Mouse (Mus musculus) lung, embryonic 14.5 days (tissue): ENCODE measurements around the gene Rab37. TPM values are rescaled to one million over a fixed set of nuclear protein-coding genes. Genes with fewer than 3 reads are reported as not detected.

Experiments used
- ATAC-seq: fragments of 200-750 bp; cut with Nextera tagmentation; 2 replicates; pipeline ENCODE4 v1.8.0; 2017; ENCODE audit warnings: mild to moderate bottlenecking, moderate TSS enrichment, moderate library complexity; ENCODE audit not compliant: insufficient read depth
- DNase-seq: peaks from one replicate; pipeline ENCODE4 v3.0.0-alpha.2; 2015
- H3K27ac ChIP-seq: fragments of 300-500 bp; sonication (generic); 2 replicates; pipeline ENCODE4 v1.5.1; 2014; ENCODE audit warnings: low read depth, mild to moderate bottlenecking, moderate library complexity
- H3K27me3 ChIP-seq: fragments of 300-500 bp; sonication (generic); 2 replicates; pipeline ENCODE4 v1.6.1; 2014; ENCODE audit warnings: low read length, control low read depth; ENCODE audit not compliant: insufficient read depth
- H3K36me3 ChIP-seq: fragments of 300-500 bp; sonication (generic); 2 replicates; pipeline ENCODE4 v1.6.1; 2014; ENCODE audit warnings: control low read depth; ENCODE audit not compliant: insufficient read depth
- H3K4me1 ChIP-seq: fragments of 300-500 bp; sonication (generic); 2 replicates; pipeline ENCODE4 v1.6.1; 2014; ENCODE audit warnings: antibody characterized with exemption, control low read depth; ENCODE audit not compliant: insufficient read depth
- H3K4me2 ChIP-seq: fragments of 300-500 bp; sonication (generic); 2 replicates; pipeline ENCODE4 v1.6.1; 2014; ENCODE audit warnings: mild to moderate bottlenecking
- H3K4me3 ChIP-seq: fragments of 300-500 bp; sonication (generic); 2 replicates; pipeline ENCODE4 v1.5.1; 2014; ENCODE audit warnings: low read depth, low read length
- H3K9ac ChIP-seq: fragments of 300-500 bp; sonication (generic); 2 replicates; pipeline ENCODE4 v1.6.1; 2014
- H3K9me3 ChIP-seq: fragments of 300-500 bp; sonication (generic); 2 replicates; pipeline ENCODE4 v1.6.1; 2016; ENCODE audit warnings: low read depth, low read length, control low read depth
- CTCF ChIP-seq: IDR thresholded peaks from 2 replicates; pipeline ENCODE4 v1.5.1; 2016; ENCODE audit warnings: antibody characterized with exemption, low read depth
- WGBS: fragments of 180-500 bp; shearing (Covaris S2); extraction: QIAGEN DNeasy Blood & Tissue Kit; methylation state at CpG from one replicate; pipeline ENCODE4 v1.1.7; 2014; 5-methylcytosine and 5-hydroxymethylcytosine counted together
- polyA plus RNA-seq: library from polyadenylated mRNA; unstranded; fragments of >200 nt; fragmentation: Nextera tagmentation; extraction: Ambion mirVana; gene quantifications from 2 replicates; pipeline ENCODE4 v1.2.1, GENCODE M21; 2014

The Rab37 gene
- polyA plus RNA-seq, 1 experiment from 2014 or later, result 0.55 TPM

- no peak overlapping the region for H3K9ac ChIP-seq
- WGBS, result 74% methylated on average over 25 of the region's 25 CpGs
- no peaks in the 10 kb centered on the region for H3K4me1 ChIP-seq
- H3K36me3 ChIP-seq, result peaks cover 25% of the 10 kb centered on the region; the same call in 1 of the 2 replicates
- H3K27me3 ChIP-seq, result 0 out of 2 replicates have a peak, but pooled peaks cover 3% of the 10 kb centered on the region
- ATAC-seq, result no peak
- no peak for TF ChIP-seq CTCF
- no peaks in the 10 kb centered on the region for H3K9me3 ChIP-seq
- H3K4me3 ChIP-seq, result no peak overlapping the region
- no peak for DNase-seq
- no peak overlapping the region for H3K27ac ChIP-seq
- no peak overlapping the region for H3K4me2 ChIP-seq
Observed at GRCm38 (mm10) chr11:115208776-115209732, 117.8 kb downstream of the Rab37 start.

- 75% methylated on average over 7 of the region's 7 CpGs for WGBS
- Histone ChIP-seq H3K9ac (no peak overlapping the region), H3K9me3 (no peaks in the 10 kb centered on the region), H3K27ac (no peak overlapping the region), H3K27me3 (0 out of 2 replicates have a peak, but pooled peaks cover 3% of the 10 kb centered on the region), H3K4me3 (no peak overlapping the region), H3K4me2 (no peak overlapping the region), H3K4me1 (no peaks in the 10 kb centered on the region), H3K36me3 (peaks cover 24% of the 10 kb centered on the region; the same call in 1 of the 2 replicates)
- no peak for DNase-seq
- no peak for TF ChIP-seq CTCF
- ATAC-seq, result no peak
Observed at GRCm38 (mm10) chr11:115209958-115210357, 118.7 kb downstream of the Rab37 start.

Other genes with a start within 250 kb of the Rab37 start
- 34.7 and 39.2 TPM in 2 replicates for gene Gprc5c, start 240.3 kb upstream of the Rab37 start, polyA plus RNA-seq
- gene Cd300a, start 201.4 kb upstream of the Rab37 start, polyA plus RNA-seq, result 0.75 and 1.7 TPM in 2 replicates
- gene Cd300lb, start 157.0 kb upstream of the Rab37 start, polyA plus RNA-seq, result 0.36 and 0.43 TPM in 2 replicates
- gene Cd300c, start 122.3 kb upstream of the Rab37 start, polyA plus RNA-seq, result not detected in 2 replicates
- 0.11 and 0.29 TPM in 2 replicates for gene Cd300ld, start 101.5 kb upstream of the Rab37 start, polyA plus RNA-seq
- gene Cd300c2, start 89.6 kb upstream of the Rab37 start, polyA plus RNA-seq, result 2.2 and 3.2 TPM in 2 replicates
- gene Cd300ld2, start 75.2 kb upstream of the Rab37 start, polyA plus RNA-seq, result not detected in 2 replicates
- gene Cd300ld4, start 64.4 kb upstream of the Rab37 start, polyA plus RNA-seq, result not detected in 2 replicates
- not detected in 2 replicates for gene Cd300ld5, start 53.7 kb upstream of the Rab37 start, polyA plus RNA-seq
- gene Cd300ld3, start 43.0 kb upstream of the Rab37 start, polyA plus RNA-seq, result not detected in 2 replicates
- not detected in 2 replicates for gene Cd300e, start 29.3 kb upstream of the Rab37 start, polyA plus RNA-seq
- gene Cd300lf, start 42.6 kb downstream of the Rab37 start, polyA plus RNA-seq, result 0.91 and 1.1 TPM in 2 replicates
- gene Slc9a3r1, start 71.9 kb downstream of the Rab37 start, polyA plus RNA-seq, result 52.3 and 52.6 TPM in 2 replicates
- 11.4 and 14.3 TPM in 2 replicates for gene Tmem104, start 96.1 kb downstream of the Rab37 start, polyA plus RNA-seq
- gene Nat9, start 96.4 kb downstream of the Rab37 start, polyA plus RNA-seq, result 17.9 and 18.7 TPM in 2 replicates
- not detected in 2 replicates for gene Grin2c, start 175.8 kb downstream of the Rab37 start, polyA plus RNA-seq
- gene Fdxr, start 185.6 kb downstream of the Rab37 start, polyA plus RNA-seq, result 8.8 and 10.4 TPM in 2 replicates
- 0.14 and 0.18 TPM in 2 replicates for gene Fads6, start 206.2 kb downstream of the Rab37 start, polyA plus RNA-seq
- gene Otop2, start 215.7 kb downstream of the Rab37 start, polyA plus RNA-seq, result not detected in 2 replicates
- gene Ush1g, start 230.6 kb downstream of the Rab37 start, polyA plus RNA-seq, result not detected in 2 replicates
- 0.12 TPM in 1 of 2 replicates, not detected in the other for gene Otop3, start 243.3 kb downstream of the Rab37 start, polyA plus RNA-seq